Mouse (Mus musculus) forebrain, embryonic 12.5 days (tissue): ENCODE measurements around the gene Sass6. TPM values are rescaled to one million over a fixed set of nuclear protein-coding genes. Genes with fewer than 3 reads are reported as not detected.
"Not testable (repeated sequence)": the region's sequence is repeated elsewhere in the genome, so short reads cannot be mapped to it uniquely, and the experiment has no call there.

Experiments
- ATAC-seq: fragments of 200-750 bp; cut with Nextera tagmentation; 2 replicates; pipeline ENCODE4 v1.8.0; 2017; ENCODE audit warnings: moderate TSS enrichment; ENCODE audit not compliant: low FRiP score
- H3K27ac ChIP-seq: fragments of 300-500 bp; sonication (generic); 2 replicates; pipeline ENCODE4 v1.5.1; 2016; ENCODE audit warnings: mild to moderate bottlenecking
- H3K27me3 ChIP-seq: fragments of 300-500 bp; sonication (generic); 2 replicates; pipeline ENCODE4 v1.6.1; 2016; ENCODE audit warnings: mild to moderate bottlenecking
- H3K36me3 ChIP-seq: fragments of 300-500 bp; sonication (generic); replicated peaks from 2 replicates; pipeline ENCODE4 v1.6.1; 2016; ENCODE audit warnings: mild to moderate bottlenecking
- H3K4me1 ChIP-seq: fragments of 300-500 bp; sonication (generic); 2 replicates; pipeline ENCODE4 v1.6.1; 2016
- H3K4me2 ChIP-seq: fragments of 300-500 bp; sonication (generic); 2 replicates; pipeline ENCODE4 v1.6.1; 2016; ENCODE audit warnings: mild to moderate bottlenecking, moderate library complexity
- H3K4me3 ChIP-seq: fragments of 300-500 bp; sonication (generic); replicated peaks from 2 replicates; pipeline ENCODE4 v1.5.1; 2016; ENCODE audit warnings: mild to moderate bottlenecking
- H3K9ac ChIP-seq: fragments of 300-500 bp; sonication (generic); 2 replicates; pipeline ENCODE4 v1.6.1; 2016; ENCODE audit warnings: mild to moderate bottlenecking
- H3K9me3 ChIP-seq: fragments of 300-500 bp; sonication (generic); 2 replicates; pipeline ENCODE4 v1.6.1; 2016
- WGBS: fragments of 180-500 bp; shearing (Covaris S2); methylation state at CpG from one replicate; pipeline ENCODE4 v1.1.7; 2016; 5-methylcytosine and 5-hydroxymethylcytosine counted together
- polyA plus RNA-seq: library from polyadenylated mRNA; unstranded; fragments of >200 nt; fragmentation: Nextera tagmentation; extraction: Ambion mirVana; gene quantifications from 2 replicates; pipeline ENCODE4 v1.2.1, GENCODE M21; 2016

Sass6 gene
- polyA plus RNA-seq, result 36.0 and 37.1 TPM in 2 replicates

- Histone ChIP-seq H3K27me3 (no peaks in the 10 kb centered on the region), H3K27ac (peak within 1 kb of the TSS; percentile 85), H3K9me3 (no peaks in the 10 kb centered on the region), H3K9ac (peak within 1 kb of the TSS; percentile 79), H3K36me3 (peaks cover 19% of the 10 kb centered on the region), H3K4me1 (peaks cover 12% of the 10 kb centered on the region), H3K4me3 (peak within 1 kb of the TSS; percentile 84), H3K4me2 (peak within 1 kb of the TSS; percentile 70)
- ATAC-seq, result peak; percentile 98
- WGBS, result under 1% methylated on average over 65 of the region's 65 CpGs
Measured at GRCm38 (mm10) chr3:116594728-116595602, at the start of gene Sass6. Gene Sass6, plus strand, starts transcription at chr3:116594982.

DNA sequence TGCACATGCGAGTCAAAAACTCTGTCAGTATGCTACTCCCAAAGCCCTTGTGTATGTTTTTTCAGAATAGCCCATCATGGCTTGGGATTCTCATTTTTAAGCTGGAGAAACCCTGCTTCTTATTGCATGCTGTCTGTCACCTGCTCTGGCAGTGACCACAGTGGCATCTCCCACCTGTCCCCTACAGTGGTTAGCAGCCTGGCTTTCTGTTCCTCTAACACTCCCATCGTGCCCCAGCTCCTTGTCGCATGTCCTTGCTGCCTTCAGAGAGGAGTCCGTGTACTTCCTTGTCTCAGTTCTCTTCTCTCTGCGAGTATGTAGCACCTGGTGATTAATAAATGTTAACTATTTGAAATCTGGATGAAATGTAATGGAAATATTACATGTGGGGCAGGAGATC, 47.4 kb upstream of the Sass6 start:
- H3K36me3 ChIP-seq, result peaks cover 42% of the 10 kb centered on the region
- H3K4me3 ChIP-seq, result no peak overlapping the region
- no peaks in the 10 kb centered on the region for H3K27me3 ChIP-seq
- 94% methylated on average over 5 of the region's 5 CpGs for WGBS
- ATAC-seq, result no peak
- H3K9me3 ChIP-seq, result no peaks in the 10 kb centered on the region
- H3K4me1 ChIP-seq, result no peaks in the 10 kb centered on the region
- no peak overlapping the region for H3K4me2 ChIP-seq
- no peak overlapping the region for H3K27ac ChIP-seq
- no peak overlapping the region for H3K9ac ChIP-seq

GRCm38 (mm10) chr3:116551362-116551761, 43.4 kb upstream of the Sass6 start:
- Histone ChIP-seq H3K9ac (no peak overlapping the region), H3K4me3 (no peak overlapping the region), H3K9me3 (no peaks in the 10 kb centered on the region), H3K36me3 (peaks cover 27% of the 10 kb centered on the region), H3K4me2 (no peak overlapping the region), H3K27me3 (no peaks in the 10 kb centered on the region), H3K27ac (no peak overlapping the region), H3K4me1 (no peaks in the 10 kb centered on the region)
- ATAC-seq, result no peak
- 95% methylated on average over 5 of the region's 5 CpGs for WGBS

- H3K9ac ChIP-seq, H3K9me3 ChIP-seq, H3K4me1 ChIP-seq, H3K27ac ChIP-seq, H3K36me3 ChIP-seq, H3K4me2 ChIP-seq, H3K27me3 ChIP-seq, ATAC-seq, H3K4me3 ChIP-seq: not testable (repeated sequence)
- WGBS, result 91% methylated on average over 14 of the region's 14 CpGs
Measured at GRCm38 (mm10) chr3:116561315-116561714, 33.5 kb upstream of the Sass6 start.

GRCm38 (mm10) chr3:116562408-116563094, 32.2 kb upstream of the Sass6 start, which contains the start of gene Lrrc39:
Gene Lrrc39, plus strand, starts transcription at chr3:116562973.
- H3K4me2 ChIP-seq, result no peak within 1 kb of the TSS
- WGBS, result 85% methylated on average over 7 of the region's 7 CpGs
- no peaks in the 10 kb centered on the region for H3K4me1 ChIP-seq
- H3K27ac ChIP-seq, result no peak within 1 kb of the TSS
- H3K4me3 ChIP-seq, result no peak within 1 kb of the TSS
- H3K9ac ChIP-seq, result no peak within 1 kb of the TSS
- no peaks in the 10 kb centered on the region for H3K36me3 ChIP-seq
- 0 out of 2 replicates have a peak, but pooled peaks cover 6% of the 10 kb centered on the region for H3K9me3 ChIP-seq
- ATAC-seq, result no peak
- no peaks in the 10 kb centered on the region for H3K27me3 ChIP-seq

DNA sequence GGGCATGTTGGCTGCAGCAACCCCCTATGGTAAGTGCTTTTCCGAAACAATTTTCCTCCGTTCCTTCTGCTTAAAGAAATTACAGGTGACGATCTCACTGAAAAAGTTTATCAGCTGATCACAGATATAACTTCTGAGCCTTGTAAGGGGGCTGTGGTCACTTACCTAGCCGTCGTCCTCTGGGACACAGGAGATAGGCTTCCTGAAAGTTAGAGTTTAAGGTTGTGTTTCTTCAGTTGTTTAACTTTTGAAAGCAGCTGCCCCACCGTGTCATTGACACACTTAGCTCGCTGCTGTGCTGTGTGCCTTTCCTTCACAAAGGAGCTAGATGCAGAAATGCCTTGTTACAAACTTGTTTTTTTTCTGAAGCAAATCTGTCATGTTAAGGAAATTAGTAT, 31.7 kb upstream of the Sass6 start:
- H3K9ac ChIP-seq, result no peak overlapping the region
- no peaks in the 10 kb centered on the region for H3K27me3 ChIP-seq
- H3K27ac ChIP-seq, result no peak overlapping the region
- ATAC-seq, result no peak
- WGBS, result 86% methylated on average over 7 of the region's 7 CpGs
- no peak overlapping the region for H3K4me2 ChIP-seq
- no peaks in the 10 kb centered on the region for H3K36me3 ChIP-seq
- no peak overlapping the region for H3K4me3 ChIP-seq
- H3K9me3 ChIP-seq, result 0 out of 2 replicates have a peak, but pooled peaks cover 6% of the 10 kb centered on the region
- H3K4me1 ChIP-seq, result no peaks in the 10 kb centered on the region

GRCm38 (mm10) chr3:116570628-116571027, 24.2 kb upstream of the Sass6 start:
- Histone ChIP-seq H3K27ac (no peak overlapping the region), H3K9me3 (0 out of 2 replicates have a peak, but pooled peaks cover 6% of the 10 kb centered on the region), H3K36me3 (no peaks in the 10 kb centered on the region), H3K4me3 (no peak overlapping the region), H3K27me3 (no peaks in the 10 kb centered on the region), H3K9ac (no peak overlapping the region), H3K4me1 (no peaks in the 10 kb centered on the region), H3K4me2 (no peak overlapping the region)
- 88% methylated on average over 2 of the region's 2 CpGs for WGBS
- no peak for ATAC-seq

- Histone ChIP-seq H3K9me3 (no peaks in the 10 kb centered on the region), H3K4me1 (no peaks in the 10 kb centered on the region), H3K36me3 (peaks cover 17% of the 10 kb centered on the region), H3K27me3 (no peaks in the 10 kb centered on the region), H3K27ac (no peak overlapping the region), H3K9ac (no peak overlapping the region), H3K4me3 (no peak overlapping the region), H3K4me2 (no peak overlapping the region)
- no peak for ATAC-seq
- 66% methylated on average over 3 of the region's 3 CpGs for WGBS
Measured at GRCm38 (mm10) chr3:116577286-116577685, 17.5 kb upstream of the Sass6 start.

DNA sequence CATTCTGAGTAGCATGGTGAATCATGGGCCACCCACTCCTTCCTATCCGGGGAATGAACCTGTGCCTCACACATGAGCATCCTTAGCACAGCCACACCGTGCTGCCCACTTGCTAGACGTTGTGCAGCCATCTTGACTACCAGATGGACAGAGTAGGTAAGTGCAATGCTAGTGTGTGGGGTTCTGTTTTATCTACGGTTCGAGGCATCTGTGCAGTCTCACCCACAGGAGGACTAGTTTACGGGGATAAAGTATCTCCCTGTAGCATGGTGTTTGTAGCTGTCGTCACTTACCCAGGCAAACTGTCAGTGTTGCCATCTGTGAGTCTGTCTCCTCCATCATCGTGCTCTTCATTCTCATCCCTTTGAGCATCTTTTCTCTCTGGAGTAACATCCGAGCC, 12.6 kb upstream of the Sass6 start:
- Histone ChIP-seq H3K4me3 (no peak overlapping the region), H3K4me2 (no peak overlapping the region), H3K4me1 (no peaks in the 10 kb centered on the region), H3K27me3 (no peaks in the 10 kb centered on the region), H3K9ac (no peak overlapping the region), H3K9me3 (no peaks in the 10 kb centered on the region), H3K27ac (no peak overlapping the region), H3K36me3 (peaks cover 49% of the 10 kb centered on the region)
- 98% methylated on average over 9 of the region's 9 CpGs for WGBS
- no peak for ATAC-seq

DNA sequence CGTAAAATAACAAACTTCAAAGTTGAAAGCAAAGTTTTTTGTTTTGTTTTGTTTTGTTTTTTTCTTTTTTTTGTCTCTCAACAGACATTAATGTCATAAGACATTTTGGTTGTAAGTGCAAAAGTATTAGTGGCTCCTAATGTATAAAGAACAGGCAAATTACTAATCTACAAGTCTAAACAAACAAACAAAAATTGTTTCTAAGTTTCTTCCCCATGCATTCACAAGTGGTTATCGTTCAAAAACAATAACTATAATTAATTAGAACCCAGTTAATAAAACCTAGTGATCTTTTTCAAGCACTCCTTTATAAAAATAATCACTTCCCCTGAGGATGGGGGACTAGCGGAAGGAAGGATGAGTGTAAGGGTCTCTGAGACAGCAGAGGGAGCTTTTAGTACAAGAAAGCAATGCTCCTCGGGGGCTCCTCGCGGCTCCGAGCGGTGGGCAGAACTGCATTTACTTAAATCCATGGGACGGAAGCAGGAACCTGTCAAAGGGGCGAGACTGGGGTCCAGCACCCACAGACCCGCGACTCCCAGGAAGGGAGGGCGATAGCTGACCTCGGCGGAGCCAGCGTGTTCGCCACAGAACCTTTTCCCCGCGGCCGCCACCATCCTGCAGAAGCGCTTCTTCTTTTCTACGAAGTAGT, 580 bp upstream of the Sass6 start:
- peak overlapping the region; percentile 85 for H3K27ac ChIP-seq
- H3K36me3 ChIP-seq, result peaks cover 27% of the 10 kb centered on the region
- WGBS, result 2% methylated on average over 21 of the region's 22 CpGs
- peak overlapping the region; percentile 53 for H3K4me2 ChIP-seq
- peaks cover 12% of the 10 kb centered on the region for H3K4me1 ChIP-seq
- H3K9ac ChIP-seq, result peak overlapping the region; percentile 79
- H3K4me3 ChIP-seq, result peak overlapping the region; percentile 84
- H3K9me3 ChIP-seq, result no peaks in the 10 kb centered on the region
- H3K27me3 ChIP-seq, result no peaks in the 10 kb centered on the region
- peak; percentile 75 for ATAC-seq

GRCm38 (mm10) chr3:116595603-116595991, 815 bp downstream of the Sass6 start:
- H3K27me3 ChIP-seq, result no peaks in the 10 kb centered on the region
- H3K4me2 ChIP-seq, result peak overlapping the region; percentile 70
- peaks cover 12% of the 10 kb centered on the region for H3K4me1 ChIP-seq
- ATAC-seq, result no peak
- peak overlapping the region; percentile 84 for H3K4me3 ChIP-seq
- H3K36me3 ChIP-seq, result peaks cover 13% of the 10 kb centered on the region
- H3K9me3 ChIP-seq, result no peaks in the 10 kb centered on the region
- WGBS, result 10% methylated on average over 10 of the region's 10 CpGs
- peak overlapping the region; percentile 79 for H3K9ac ChIP-seq
- H3K27ac ChIP-seq, result no peak overlapping the region

DNA sequence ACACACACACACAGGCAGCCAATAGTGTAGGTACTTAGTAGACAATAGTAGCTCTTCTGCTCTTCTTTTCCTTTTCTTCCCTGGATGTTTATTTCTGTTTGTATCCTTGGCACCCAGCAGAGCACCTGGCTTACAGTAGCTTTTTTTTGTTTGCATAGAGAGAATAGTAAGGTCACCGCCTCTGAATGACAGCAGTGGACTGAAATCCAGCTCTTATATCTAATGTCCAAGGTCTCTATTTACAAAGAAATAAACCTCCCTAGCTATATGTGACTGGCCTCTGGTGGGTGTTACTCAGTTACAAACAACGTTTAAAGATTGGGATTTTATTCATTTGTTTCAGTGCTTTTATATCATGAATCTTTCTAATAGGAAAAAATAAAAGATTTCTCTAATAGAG, 4.9 kb downstream of the Sass6 start:
- Histone ChIP-seq H3K9ac (no peak overlapping the region), H3K4me1 (peaks cover 6% of the 10 kb centered on the region), H3K4me2 (no peak overlapping the region), H3K27me3 (no peaks in the 10 kb centered on the region), H3K36me3 (no peaks in the 10 kb centered on the region; the same call in 1 of the 2 replicates), H3K4me3 (no peak overlapping the region), H3K27ac (no peak overlapping the region), H3K9me3 (no peaks in the 10 kb centered on the region)
- ATAC-seq, result no peak
- WGBS, result 91% methylated on average over 2 of the region's 2 CpGs
